Mouse (Mus musculus) v-Abl transformed pro-B cells (cell line): ENCODE data around the gene Gm17018.

ENCODE experiments used
- in situ Hi-C, 2 experiments: fragments of 400-800 bp; cut with MboI; formaldehyde crosslinking; loops; one replicate each; pipeline ENCODE4 v1.15.1; 2025; ENCODE audit not compliant: unreplicated experiment in 2 of 2

Gene Gm17018

GRCm38 (mm10) chr19:45615415-45616213, 55.2 kb downstream of the Gm17018 start:
- in situ Hi-C loops, result no loop called here

GRCm38 (mm10) chr19:45616214-45616518, 55.8 kb downstream of the Gm17018 start:
- in situ Hi-C loops, result no loop called here

GRCm38 (mm10) chr19:45616735-45617134, 56.3 kb downstream of the Gm17018 start:
- in situ Hi-C loops, result no loop called here

- in situ Hi-C loops, result no loop called here
Observed at GRCm38 (mm10) chr19:45618184-45618583, 57.8 kb downstream of the Gm17018 start.

GRCm38 (mm10) chr19:45619744-45620501, 59.5 kb downstream of the Gm17018 start:
- in situ Hi-C loops, result no loop called here

GRCm38 (mm10) chr19:45621061-45621460, 60.6 kb downstream of the Gm17018 start:
- in situ Hi-C loops, result no loop called here

GRCm38 (mm10) chr19:45622144-45622543, 61.7 kb downstream of the Gm17018 start:
- in situ Hi-C loops, result no loop called here

GRCm38 (mm10) chr19:45623710-45624109, 63.3 kb downstream of the Gm17018 start:
- in situ Hi-C loops, result no loop called here

GRCm38 (mm10) chr19:45627036-45627435, 66.6 kb downstream of the Gm17018 start:
- in situ Hi-C loops, result no loop called here

GRCm38 (mm10) chr19:45628649-45629048, 68.2 kb downstream of the Gm17018 start:
- in situ Hi-C loops, result no loop called here

GRCm38 (mm10) chr19:45629219-45629618, 68.8 kb downstream of the Gm17018 start:
- in situ Hi-C loops, result no loop called here
